Mouse (Mus musculus): Measurements from ENCODE around the gene Polr2j.

DNA sequence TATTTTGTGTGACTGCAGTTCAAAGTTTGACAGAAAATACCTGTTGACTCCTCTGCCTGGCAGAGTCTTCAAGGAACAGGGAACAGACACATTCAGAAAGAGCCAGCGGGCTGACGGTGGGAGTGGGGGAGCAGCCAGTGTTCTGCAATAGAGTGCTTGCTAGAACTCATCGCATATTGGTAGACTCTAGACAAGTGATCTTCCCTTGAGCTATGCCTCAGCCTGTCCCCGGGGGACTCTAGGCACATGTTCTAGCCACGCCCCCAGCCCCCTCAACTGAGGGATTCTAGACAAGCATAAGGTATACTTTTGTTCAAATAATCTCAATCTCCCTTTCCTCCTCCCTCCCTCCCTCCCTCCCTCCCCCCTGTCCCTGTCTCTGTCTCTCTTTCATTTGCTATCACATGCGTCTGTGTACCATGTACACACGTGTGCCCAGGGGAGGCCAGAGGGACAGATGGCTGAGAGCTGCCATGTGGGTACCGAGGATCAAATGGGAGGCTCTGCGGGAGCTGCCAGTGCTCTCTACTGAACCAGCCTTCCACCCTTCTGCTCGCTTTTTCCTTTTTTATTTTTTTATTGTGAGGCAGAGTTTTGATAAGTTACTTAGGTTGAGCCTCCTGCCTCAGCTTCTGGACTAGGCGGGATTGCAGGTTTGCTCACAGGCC lies 47.5 kb downstream of the Polr2j start:
- TF ChIP-seq CTCF (IDR thresholded peaks at IDR 0.05; ENCODE audit: extremely low read depth, insufficient read depth, low read length) (no peak), POLR2A (IDR thresholded peaks at IDR 0.05; ENCODE audit: extremely low read depth, insufficient read depth, low read length) (no peak)
